In the genomic region with DNA sequence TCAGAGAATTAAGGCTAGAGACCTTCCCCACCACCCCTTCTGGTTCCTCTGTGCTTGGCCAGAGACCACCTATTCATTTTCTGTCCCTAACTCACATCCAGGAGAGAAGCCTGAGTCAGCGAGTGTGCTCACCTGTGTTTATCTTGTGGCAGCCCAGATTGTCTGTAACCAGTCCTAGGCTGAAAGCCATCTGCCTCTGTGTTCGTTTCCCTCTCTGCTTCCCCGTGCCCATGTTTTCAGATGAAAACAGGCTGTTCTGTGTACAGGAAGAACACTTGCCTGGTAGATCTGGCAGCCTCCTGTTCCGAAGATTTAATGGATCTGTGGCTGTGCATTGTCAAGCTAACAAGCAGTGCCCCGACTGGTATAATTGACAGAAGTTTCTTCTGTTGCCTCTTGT, we compare ENCODE assay signal across 14 mouse cellular contexts.
DNase-seq lines count a peak whose midpoint lies in the region; ATAC-seq and TF ChIP-seq lines count a peak whose summit lies in the region.
"Had no signal": no experiment of that assay in that cellular context is flagged by ENCODE, and none has a peak within 500 bp of the region (broad histone marks: within the 10 kb centered on the region; RNA-seq: fewer than 3 reads in every experiment).

No protein-coding gene starts in this region.

- DNase-seq in hindbrain, postnatal 0 days (ENCODE audit: low spot score): no peak
- DNase-seq in hindbrain, embryonic 10.5 days (ENCODE audit: low spot score): no peak
- DNase-seq in cerebellum, adult 18-20 months: peak; percentile 72 to 83
- DNase-seq in left cerebral cortex, postnatal 36 days (ENCODE audit: low spot score in 2 of 2): no peak
- no peak for DNase-seq in frontal cortex, postnatal 25 days (ENCODE audit: low spot score in 2 of 2)
- DNase-seq: gastrocnemius, postnatal 10 days; right cerebral cortex, adult 18-20 months; thymus, adult 18-20 months had no signal

- no peaks in the 10 kb centered on the region for H3K27me3 ChIP-seq in hindbrain, postnatal 0 days (ENCODE audit: insufficient read depth, low read length)
- no peaks in the 10 kb centered on the region for H3K27me3 ChIP-seq in hindbrain, embryonic 10.5 days (ENCODE audit: insufficient read depth, poor library complexity, severe bottlenecking)
- H3K27me3 ChIP-seq in forebrain, embryonic 15.5 days: no peaks in the 10 kb centered on the region
- H3K27me3 ChIP-seq: heart, embryonic 15.5 days; limb, embryonic 12.5 days; neural tube, embryonic 15.5 days had no signal

- no peak overlapping the region for H3K4me3 ChIP-seq in hindbrain, postnatal 0 days (ENCODE audit: low read length)
- no peak overlapping the region for H3K4me3 ChIP-seq in hindbrain, embryonic 10.5 days
- no peak overlapping the region for H3K4me3 ChIP-seq in brown adipose tissue, adult 24 weeks (ENCODE audit: insufficient read depth, low read depth, low read length)
- H3K4me3 ChIP-seq in forebrain, embryonic 15.5 days: no peak overlapping the region
- H3K4me3 ChIP-seq: heart, embryonic 15.5 days; limb, embryonic 12.5 days; neural tube, embryonic 15.5 days had no signal

- H3K4me1 ChIP-seq in hindbrain, postnatal 0 days (ENCODE audit: insufficient read depth, low read length): peaks cover 6% of the 10 kb centered on the region; the same call in 1 of the 2 replicates
- peaks cover 24% of the 10 kb centered on the region for H3K4me1 ChIP-seq in hindbrain, embryonic 10.5 days (replicated peaks)
- H3K4me1 ChIP-seq in brown adipose tissue, adult 24 weeks (ENCODE audit: control insufficient read depth, insufficient read depth, insufficient read length, low read length): peaks cover 12% of the 10 kb centered on the region; the same call in 1 of the 2 replicates
- peaks cover 32% of the 10 kb centered on the region for H3K4me1 ChIP-seq in forebrain, embryonic 15.5 days

- no peak overlapping the region for H3K4me2 ChIP-seq in hindbrain, postnatal 0 days (ENCODE audit: low read depth, low read length)
- no peak overlapping the region for H3K4me2 ChIP-seq in forebrain, embryonic 15.5 days (replicated peaks)
- H3K4me2 ChIP-seq: heart, embryonic 15.5 days; limb, embryonic 12.5 days; neural tube, embryonic 15.5 days had no signal

- H3K36me3 ChIP-seq in hindbrain, postnatal 0 days (ENCODE audit: insufficient read depth, low read length): no peaks in the 10 kb centered on the region
- H3K36me3 ChIP-seq in hindbrain, embryonic 10.5 days: no peaks in the 10 kb centered on the region
- no peaks in the 10 kb centered on the region for H3K36me3 ChIP-seq in forebrain, embryonic 15.5 days
- H3K36me3 ChIP-seq: heart, embryonic 15.5 days; limb, embryonic 12.5 days; neural tube, embryonic 15.5 days had no signal

- intact Hi-C loops in left cerebral cortex, postnatal 36 days (cut with DNase I): no loop called here

- H3K9ac ChIP-seq in hindbrain, postnatal 0 days (replicated peaks; ENCODE audit: low read length): no peak overlapping the region
- H3K9ac ChIP-seq in forebrain, embryonic 15.5 days (replicated peaks): no peak overlapping the region
- H3K9ac ChIP-seq: heart, embryonic 15.5 days; limb, embryonic 12.5 days; neural tube, embryonic 15.5 days had no signal

- no peaks in the 10 kb centered on the region for H3K9me3 ChIP-seq in hindbrain, postnatal 0 days (ENCODE audit: low read length)
- no peaks in the 10 kb centered on the region for H3K9me3 ChIP-seq in hindbrain, embryonic 10.5 days
- no peaks in the 10 kb centered on the region for H3K9me3 ChIP-seq in forebrain, embryonic 15.5 days
- H3K9me3 ChIP-seq: heart, embryonic 15.5 days; limb, embryonic 12.5 days; neural tube, embryonic 15.5 days had no signal

- H3K27ac ChIP-seq in hindbrain, postnatal 0 days: peak overlapping the region; percentile 0; the same call in 1 of the 2 replicates
- H3K27ac ChIP-seq in hindbrain, embryonic 10.5 days: no peak overlapping the region
- peak overlapping the region; percentile 50 for H3K27ac ChIP-seq in brown adipose tissue, adult 24 weeks (replicated peaks; ENCODE audit: low read depth, low read length)
- peak overlapping the region; percentile 59; the same call in 1 of the 2 replicates for H3K27ac ChIP-seq in forebrain, embryonic 15.5 days (replicated peaks)
- H3K27ac ChIP-seq: limb, embryonic 12.5 days; macrophage had no signal

- 52% methylated on average over 5 of the region's 5 CpGs for whole genome bisulfite sequencing in hindbrain, postnatal 0 days
- 76% methylated on average over 5 of the region's 5 CpGs for WGBS in hindbrain, embryonic 10.5 days
- WGBS in forebrain, embryonic 15.5 days: 32% methylated on average over 5 of the region's 5 CpGs

- TF ChIP-seq CTCF in hindbrain, postnatal 0 days (IDR thresholded peaks at IDR 0.05; ENCODE audit: low read depth): no peak

- no peak for ATAC-seq in hindbrain, postnatal 0 days
- 0 out of 2 replicates have a peak, but pooled peaks have one; percentile 32 for ATAC-seq in forebrain, embryonic 15.5 days (replicated peaks)

Comparison
In these comparisons a context has a peak if more than half of its experiments do, and no peak if none do; other contexts are left out.
1. DNase-seq: peak in cerebellum, adult 18-20 months (2 of 2); none in hindbrain, postnatal 0 days (single experiment), hindbrain, embryonic 10.5 days (single experiment), left cerebral cortex, postnatal 36 days (0 of 2) and frontal cortex, postnatal 25 days (0 of 2).